Mouse (Mus musculus) lung, adult 18-20 months (tissue): ENCODE measurements around the gene Rpl18.

ENCODE experiments used
- DNase-seq, 2 experiments: peaks; one replicate each; pipeline ENCODE4 v3.0.0; 2022; ENCODE audit warnings: mixed read lengths in 2 of 2

The Rpl18 gene

DNA sequence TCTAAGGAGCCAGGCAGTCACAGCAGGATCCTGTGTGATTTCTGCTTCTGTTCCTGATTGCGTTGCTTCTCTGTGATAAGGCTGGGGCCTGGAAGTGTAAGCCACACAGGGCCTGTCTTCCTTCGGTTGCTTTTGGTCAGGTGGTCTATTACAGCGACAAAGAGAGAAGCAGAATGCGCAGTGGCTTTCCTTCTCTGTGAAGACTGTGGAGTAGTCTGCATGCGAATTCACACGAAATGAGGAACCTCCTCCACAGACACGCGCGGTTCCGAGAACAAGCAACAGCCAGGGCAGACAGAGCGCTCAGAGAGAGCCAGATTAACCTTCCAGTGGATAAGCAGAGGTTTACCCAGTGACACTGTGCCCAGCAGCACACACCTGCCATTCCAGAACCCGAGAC is 26.1 kb downstream of the Rpl18 start:
- DNase-seq, result no peak

DNA sequence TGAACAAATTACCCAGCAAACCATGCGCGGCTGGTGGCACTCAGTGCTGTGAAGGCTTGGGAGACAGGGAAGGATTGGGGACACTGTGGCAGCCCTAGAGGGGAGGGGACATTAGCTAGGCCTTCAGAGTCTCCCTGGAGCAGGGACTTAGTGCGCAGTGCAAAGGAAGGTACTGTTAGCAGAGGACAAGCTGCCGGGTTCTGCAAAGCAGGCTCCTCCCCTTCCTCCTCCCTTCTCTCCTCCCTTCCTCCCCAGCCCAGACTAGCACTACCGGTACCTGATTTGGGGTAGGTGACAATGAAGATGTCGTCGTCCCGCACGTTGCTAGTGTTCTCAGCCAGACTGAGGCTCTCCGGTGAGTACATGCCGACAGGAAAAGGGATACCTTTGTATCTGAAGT is 26.5 kb downstream of the Rpl18 start:
- DNase-seq, result peak; percentile 44 to 47

DNA sequence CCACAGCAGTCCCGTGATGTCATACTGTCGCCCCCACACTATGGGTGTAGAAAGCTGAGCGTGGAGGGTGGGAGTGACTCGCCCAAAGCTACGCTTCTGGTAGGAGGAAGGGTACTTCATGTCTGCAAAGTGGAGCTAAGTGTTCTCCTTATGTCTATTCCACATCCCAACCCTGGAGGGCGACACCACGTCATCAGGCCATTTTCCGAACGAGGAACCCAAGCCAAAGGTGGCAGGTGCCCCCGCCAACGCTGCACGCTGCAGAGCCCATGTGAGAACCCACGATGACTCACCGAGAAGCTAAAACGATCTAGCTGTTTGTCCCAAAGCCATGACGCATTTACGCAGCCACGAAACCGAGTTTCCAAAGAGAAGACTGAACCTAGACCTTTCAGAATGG is 27.1 kb downstream of the Rpl18 start:
- peak in 1 of 2 experiments; percentile 47 for DNase-seq

DNA sequence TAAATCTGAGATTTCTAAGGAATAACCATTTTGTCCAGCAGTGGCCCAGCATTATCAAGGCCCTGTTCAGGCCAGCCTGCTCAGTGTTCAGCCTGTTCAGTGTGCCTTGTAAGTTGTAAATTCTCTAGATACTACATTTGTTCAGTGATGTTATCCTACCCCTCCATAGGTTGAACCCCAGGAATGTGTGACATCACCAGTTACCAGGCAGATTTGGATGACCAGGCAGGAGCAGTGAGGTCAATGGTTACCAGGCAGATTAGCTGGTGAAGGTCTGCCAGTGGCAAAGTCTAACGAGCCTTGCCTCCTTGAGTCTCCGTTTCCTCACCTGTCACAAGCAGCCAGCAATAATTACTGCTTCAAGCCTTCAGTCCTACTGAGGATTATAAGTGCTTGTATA is 29.1 kb downstream of the Rpl18 start:
- DNase-seq, result peak; percentile 74 to 84

DNA sequence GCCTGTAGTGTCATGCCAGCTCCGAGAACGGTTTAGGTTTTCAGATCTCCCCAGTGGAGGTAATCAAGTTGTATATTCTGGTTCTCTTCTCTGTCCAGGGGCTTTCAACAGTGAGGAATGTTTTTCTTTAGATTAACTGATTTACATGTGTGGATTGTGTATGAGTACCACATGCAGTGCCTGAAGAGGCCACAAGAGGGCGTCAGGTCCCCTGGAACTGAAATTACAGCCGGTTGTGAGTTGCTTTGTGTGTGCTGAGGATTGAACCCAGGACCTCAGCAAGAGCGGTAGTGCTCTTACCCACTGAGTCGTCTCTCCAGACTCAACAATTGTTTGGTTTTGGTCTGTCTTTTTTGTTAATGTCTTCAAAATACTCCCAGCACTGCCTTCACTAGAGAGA is 31.3 kb downstream of the Rpl18 start:
- no peak for DNase-seq

DNA sequence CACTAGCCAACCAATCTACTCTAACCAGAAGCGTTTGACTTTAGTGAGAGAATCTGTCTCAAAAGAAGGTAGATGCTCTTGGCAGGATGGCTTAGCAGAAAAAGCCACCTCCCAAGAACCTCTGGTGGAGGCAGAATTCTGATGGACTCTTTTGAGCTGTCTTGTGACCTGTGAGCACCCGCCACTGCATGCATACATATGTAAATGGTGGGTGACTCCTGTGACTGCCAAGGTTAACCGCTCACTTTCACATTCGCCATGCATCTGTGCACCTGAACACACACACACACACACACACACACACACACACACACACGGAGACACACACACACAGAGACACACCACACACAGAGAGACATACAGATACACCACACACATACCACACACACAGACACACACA is 32.2 kb downstream of the Rpl18 start:
- DNase-seq, result no peak

DNA sequence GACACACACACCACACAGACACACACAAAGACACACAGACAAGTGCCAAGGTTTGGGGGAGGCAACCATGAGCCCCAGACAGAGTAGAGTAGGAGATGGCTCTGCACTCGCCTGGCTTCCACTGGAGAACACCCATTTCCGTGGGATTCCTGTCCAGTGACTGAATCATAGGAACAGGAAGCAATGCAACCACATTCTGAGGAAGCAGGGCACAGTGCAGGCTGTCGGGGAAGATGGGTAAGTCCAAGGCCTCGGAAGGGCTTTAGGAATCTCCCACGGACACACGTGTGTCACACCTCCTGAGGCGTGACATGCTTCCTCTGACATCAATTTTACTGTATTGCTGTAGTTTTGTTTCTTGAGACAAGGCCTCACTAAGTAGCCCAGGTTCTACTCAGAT is 32.9 kb downstream of the Rpl18 start:
- no peak for DNase-seq

DNA sequence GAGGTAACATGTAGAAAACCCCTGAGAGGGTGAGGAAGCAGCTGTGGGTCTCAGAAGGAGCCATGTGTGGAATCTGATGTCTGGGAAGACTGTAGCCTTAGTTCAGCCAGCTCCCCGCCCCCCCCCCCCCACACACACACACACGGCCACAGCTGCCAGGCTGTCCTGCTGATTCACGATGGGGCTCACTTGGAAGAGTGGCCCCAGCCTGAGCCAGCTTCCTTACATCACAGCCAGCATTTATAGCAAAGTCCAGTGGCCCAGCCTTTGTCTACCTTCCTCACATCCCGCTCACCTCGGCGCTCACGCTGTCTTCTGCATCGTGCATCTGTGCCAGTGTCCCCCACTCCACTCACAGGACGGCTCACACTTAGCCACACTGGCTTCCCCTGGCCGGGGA is 34.1 kb downstream of the Rpl18 start:
- no peak for DNase-seq

DNA sequence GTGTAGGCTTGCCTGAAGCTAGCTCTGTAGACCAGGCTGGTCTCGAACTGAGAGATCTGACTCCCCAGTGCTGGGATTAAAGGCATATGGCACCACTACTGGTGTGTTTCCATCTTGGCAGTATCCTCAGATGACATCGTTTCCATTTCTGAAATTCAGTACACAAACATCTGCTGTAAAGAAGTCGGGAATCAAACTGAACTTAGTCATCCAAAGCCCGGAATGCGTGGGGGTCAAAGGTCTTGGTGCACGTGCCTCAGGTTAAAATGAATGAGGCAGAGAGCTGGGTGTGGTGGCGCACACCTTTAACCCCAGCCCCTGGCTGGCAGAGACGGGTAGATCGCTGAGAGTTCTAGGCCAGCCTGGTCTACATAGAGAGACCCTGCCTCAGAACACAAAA is 34.9 kb downstream of the Rpl18 start:
- no peak for DNase-seq

DNA sequence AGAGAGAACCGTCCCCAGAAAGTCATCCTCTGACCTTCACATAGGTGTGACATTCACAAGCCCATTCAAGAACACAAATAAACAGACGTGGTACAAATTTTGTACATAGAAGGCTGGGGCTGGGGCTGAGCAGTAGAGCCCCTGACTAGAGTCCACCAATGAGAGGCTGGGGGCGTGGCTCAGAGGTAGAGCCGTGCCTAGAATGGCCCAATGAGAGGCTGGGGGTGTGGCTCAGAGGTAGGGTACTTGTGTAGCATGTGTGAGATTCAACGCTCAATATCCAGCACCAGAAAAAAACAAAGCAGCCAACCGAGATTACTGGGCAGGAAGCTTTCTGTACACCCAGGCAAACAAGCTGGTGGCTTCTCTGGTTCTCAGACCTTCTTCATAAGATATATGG is 40.4 kb downstream of the Rpl18 start:
- DNase-seq, result no peak

DNA sequence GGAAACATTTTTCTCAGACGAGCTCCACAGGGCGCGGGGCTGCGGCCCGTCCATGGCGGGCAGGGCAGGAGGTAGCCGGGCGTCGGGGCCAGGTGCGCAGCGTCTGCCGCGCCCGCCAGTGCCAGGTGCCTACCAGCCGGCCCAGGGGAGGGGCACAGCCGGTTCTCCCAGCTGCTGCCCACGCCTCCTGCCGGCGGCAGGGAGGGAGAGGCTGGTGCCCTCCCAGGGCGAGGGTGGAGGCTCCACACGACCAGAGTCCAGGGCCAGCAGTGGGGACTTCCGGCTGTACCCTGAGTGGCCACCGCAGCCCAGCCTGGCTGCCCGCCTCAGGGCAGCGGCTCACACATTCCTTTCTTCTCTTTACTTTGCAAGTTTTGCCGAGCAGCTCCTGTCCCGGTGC is 44.1 kb downstream of the Rpl18 start:
- peak; percentile 77 to 87 for DNase-seq

DNA sequence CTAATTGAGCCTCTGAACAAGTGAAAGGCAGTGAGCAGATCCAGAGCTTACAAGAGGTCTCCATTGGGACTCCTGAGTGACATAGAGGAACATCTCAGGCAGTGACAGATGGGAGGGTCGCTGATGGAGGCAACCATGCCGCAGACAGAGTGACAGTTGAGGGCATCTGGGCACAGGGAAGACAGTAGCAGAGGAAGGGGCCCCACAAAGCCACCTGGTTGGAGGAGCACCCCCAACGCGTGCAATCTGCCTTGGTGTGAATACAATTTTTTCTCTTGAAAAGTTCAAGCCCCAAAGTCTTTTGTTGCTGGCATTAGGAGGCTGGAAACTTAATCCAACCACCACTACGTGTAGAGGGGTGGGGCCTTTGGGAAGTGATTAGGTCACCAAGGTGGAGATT is 44.9 kb downstream of the Rpl18 start:
- DNase-seq, result no peak

DNA sequence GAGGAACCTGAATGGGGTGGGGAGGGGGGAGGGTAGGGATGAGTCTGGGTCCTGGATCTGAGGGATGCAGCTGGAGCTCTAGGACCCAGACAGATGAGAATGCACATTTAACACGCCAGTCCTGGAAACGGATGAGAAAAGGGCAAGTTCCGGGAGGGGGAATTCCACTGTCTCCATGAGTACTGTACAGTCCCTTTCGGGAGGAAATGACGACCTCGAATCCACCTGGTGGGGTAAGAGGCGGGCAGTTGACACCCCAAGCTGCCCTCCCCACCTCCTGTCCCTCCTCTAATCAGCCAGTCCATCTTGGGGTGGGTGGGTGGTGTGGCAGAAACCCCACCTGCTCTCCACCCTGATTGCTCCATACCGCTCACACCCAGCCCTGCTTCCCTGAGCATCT is 50.7 kb downstream of the Rpl18 start:
- no peak for DNase-seq

DNA sequence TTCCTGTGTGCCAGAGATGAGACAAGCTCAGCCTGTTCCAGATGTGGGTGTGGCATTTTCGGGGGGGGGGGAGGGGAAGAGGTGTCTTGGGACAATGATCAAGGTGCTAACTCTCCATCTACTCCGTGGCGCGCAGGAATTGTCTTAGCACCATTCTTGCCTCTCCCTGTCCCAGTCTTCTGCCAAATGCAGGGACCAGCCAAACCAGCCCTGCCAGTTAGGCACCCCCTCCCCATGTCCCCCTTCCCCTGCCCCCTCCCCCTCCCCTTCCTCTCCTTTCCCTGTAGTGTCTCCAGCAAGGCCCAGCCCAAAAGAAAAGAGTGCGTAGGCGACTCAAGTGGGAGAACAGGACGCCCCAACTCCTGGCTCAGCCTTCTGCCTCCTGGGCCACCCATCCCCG is 51.5 kb downstream of the Rpl18 start:
- DNase-seq, result no peak

DNA sequence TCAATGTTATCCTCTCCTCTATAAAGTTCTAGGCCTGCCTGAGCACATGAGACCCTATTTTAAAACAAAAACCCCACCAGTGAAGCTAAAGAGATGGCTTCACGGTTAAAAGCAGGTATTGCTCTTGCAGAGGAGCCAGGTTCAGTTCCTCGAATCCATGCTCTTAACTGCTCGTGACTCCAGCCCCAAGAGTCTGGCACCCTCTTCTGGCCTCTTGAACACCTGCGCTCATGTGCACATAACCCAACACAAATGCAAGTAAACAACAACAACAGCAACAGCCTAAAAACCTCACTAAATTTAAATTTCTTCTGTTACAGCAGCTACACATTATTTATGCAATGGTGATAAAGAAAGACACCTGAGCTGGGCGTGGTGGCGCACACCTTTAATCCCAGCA is 52.2 kb downstream of the Rpl18 start:
- DNase-seq, result no peak
